In the genomic region with DNA sequence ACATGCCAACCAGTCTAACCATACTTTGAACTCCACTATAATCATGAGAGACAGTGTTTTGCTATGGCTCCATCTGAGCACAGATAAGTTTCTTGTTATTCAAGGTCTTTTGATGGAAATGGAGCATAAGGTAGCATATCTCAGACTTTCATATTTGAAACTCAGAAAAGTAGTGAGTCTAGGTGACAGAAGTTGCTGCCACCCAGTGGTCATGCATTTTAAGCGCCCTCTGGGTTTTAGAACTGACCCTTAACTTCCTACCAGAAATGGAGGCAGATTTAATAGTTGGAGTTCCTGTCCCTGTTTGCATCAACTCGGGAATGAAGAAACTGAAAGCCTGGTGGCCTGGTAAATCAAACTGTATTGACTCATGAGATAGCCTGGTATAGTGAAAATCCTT, we compare ENCODE assay signal across 19 mouse cellular contexts.
A peak's percentile ranks its signal among the peaks of the same experiment; 100 is the strongest.
DNase-seq lines count a peak whose midpoint lies in the region; ATAC-seq lines count a peak whose summit lies in the region.
"Had no signal": no experiment of that assay in that cellular context is flagged by ENCODE, and none has a peak within 500 bp of the region (broad histone marks: within the 10 kb centered on the region; RNA-seq: fewer than 3 reads in every experiment).

No protein-coding gene starts in this region.

- no peak overlapping the region for H3K9ac ChIP-seq in hindbrain, embryonic 12.5 days
- H3K9ac ChIP-seq: heart, embryonic 12.5 days; limb, embryonic 15.5 days had no signal

- H3K4me3 ChIP-seq in hindbrain, embryonic 12.5 days: no peak overlapping the region
- H3K4me3 ChIP-seq: heart, embryonic 12.5 days; hindbrain, embryonic 10.5 days; limb, embryonic 15.5 days; midbrain, embryonic 10.5 days; myocyte had no signal

- WGBS in hindbrain, embryonic 12.5 days: 38% methylated on average over 2 of the region's 2 CpGs

- ATAC-seq in hindbrain, embryonic 12.5 days (ENCODE audit: low FRiP score): no peak
- ATAC-seq: intestine, embryonic 16.5 days had no signal

- H3K27ac ChIP-seq in hindbrain, embryonic 12.5 days: no peak overlapping the region
- H3K27ac ChIP-seq: hindbrain, embryonic 10.5 days; limb, embryonic 15.5 days; midbrain, embryonic 10.5 days had no signal

- no peaks in the 10 kb centered on the region for H3K4me1 ChIP-seq in hindbrain, embryonic 12.5 days
- H3K4me1 ChIP-seq: heart, embryonic 12.5 days; hindbrain, embryonic 10.5 days; limb, embryonic 15.5 days; midbrain, embryonic 10.5 days had no signal

- no peaks in the 10 kb centered on the region for H3K9me3 ChIP-seq in hindbrain, embryonic 12.5 days (replicated peaks)
- H3K9me3 ChIP-seq: heart, embryonic 12.5 days; hindbrain, embryonic 10.5 days; limb, embryonic 15.5 days; midbrain, embryonic 10.5 days had no signal

- H3K27me3 ChIP-seq in hindbrain, embryonic 12.5 days: no peaks in the 10 kb centered on the region
- H3K27me3 ChIP-seq: heart, embryonic 12.5 days; limb, embryonic 15.5 days had no signal

- DNase-seq in embryo, embryonic 10 days (ENCODE audit: low spot score): peak; percentile 12
- DNase-seq in embryo, embryonic 9.5 days (ENCODE audit: extremely low spot score): no peak
- DNase-seq in kidney, postnatal 14 days: peak; percentile 1
- DNase-seq in kidney, postnatal 25 days: no peak
- peak; percentile 17 for DNase-seq in 416B (ENCODE audit: low read depth)
- peak; percentile 28 for DNase-seq in lung, postnatal 10 days
- DNase-seq in ovary, postnatal 14 days (ENCODE audit: low spot score): no peak
- DNase-seq: B cell, adult 2 months; cerebellum, adult 8-10 months; gastrocnemius, postnatal 10 days; layer of hippocampus, adult 9-11 months; right cerebral cortex, postnatal 14 days had no signal

- no peaks in the 10 kb centered on the region for H3K36me3 ChIP-seq in hindbrain, embryonic 12.5 days
- H3K36me3 ChIP-seq: heart, embryonic 12.5 days; hindbrain, embryonic 10.5 days; limb, embryonic 15.5 days; midbrain, embryonic 10.5 days had no signal

- no peak overlapping the region for H3K4me2 ChIP-seq in hindbrain, embryonic 12.5 days (replicated peaks)
- H3K4me2 ChIP-seq: heart, embryonic 12.5 days; limb, embryonic 15.5 days had no signal

Comparison
In these comparisons a context has a peak if more than half of its experiments do, and no peak if none do; other contexts are left out.
1. DNase-seq: peak in embryo, embryonic 10 days (single experiment), kidney, postnatal 14 days (single experiment), 416B (single experiment) and lung, postnatal 10 days (single experiment); none in embryo, embryonic 9.5 days (single experiment), kidney, postnatal 25 days (0 of 2) and ovary, postnatal 14 days (single experiment).